Mouse (Mus musculus): Measurements from ENCODE around the gene Gla.

GRCm38 (mm10) chrX:134628200-134628599, 27.3 kb upstream of the Gla start:
- TF ChIP-seq FLI1 (IDR thresholded peaks at IDR 0.05; ENCODE audit: low read length) (no peak), GATA1 (IDR thresholded peaks at IDR 0.05; ENCODE audit: borderline replicate concordance, low read length) (no peak)
